Mouse (Mus musculus) E14TG2a.4 (cell line): ENCODE data around the gene Gorab.

Source experiments
- H3K27me3 ChIP-seq: 2 replicates; pipeline ENCODE4 v1.6.1; 2014; ENCODE audit warnings: low read length, control low read depth; ENCODE audit not compliant: insufficient read depth
- H3K36me3 ChIP-seq: 2 replicates; pipeline ENCODE4 v1.6.1; 2014; ENCODE audit warnings: low read length, control low read depth; ENCODE audit not compliant: insufficient read depth
- H3K4me1 ChIP-seq: replicated peaks from 2 replicates; pipeline ENCODE4 v1.6.1; 2014; ENCODE audit warnings: low read depth, low read length, control low read depth
- H3K4me3 ChIP-seq: replicated peaks from 2 replicates; pipeline ENCODE4 v1.5.1; 2014; ENCODE audit warnings: mild to moderate bottlenecking, low read length
- H3K9me3 ChIP-seq: 2 replicates; pipeline ENCODE4 v1.6.1; 2014; ENCODE audit warnings: low read length, control low read depth
- CTCF ChIP-seq: conservative IDR thresholded peaks from 2 replicates; pipeline ENCODE4 v1.5.1; 2014; ENCODE audit warnings: low read length
- NANOG ChIP-seq: IDR thresholded peaks from 2 replicates; pipeline ENCODE4 v1.6.1; 2014; ENCODE audit warnings: borderline replicate concordance, low read length, mixed read lengths
- POU5F1 ChIP-seq: IDR thresholded peaks from 2 replicates; pipeline ENCODE4 v1.6.1; 2014; ENCODE audit warnings: low read length, borderline replicate concordance

Gene Gorab

DNA sequence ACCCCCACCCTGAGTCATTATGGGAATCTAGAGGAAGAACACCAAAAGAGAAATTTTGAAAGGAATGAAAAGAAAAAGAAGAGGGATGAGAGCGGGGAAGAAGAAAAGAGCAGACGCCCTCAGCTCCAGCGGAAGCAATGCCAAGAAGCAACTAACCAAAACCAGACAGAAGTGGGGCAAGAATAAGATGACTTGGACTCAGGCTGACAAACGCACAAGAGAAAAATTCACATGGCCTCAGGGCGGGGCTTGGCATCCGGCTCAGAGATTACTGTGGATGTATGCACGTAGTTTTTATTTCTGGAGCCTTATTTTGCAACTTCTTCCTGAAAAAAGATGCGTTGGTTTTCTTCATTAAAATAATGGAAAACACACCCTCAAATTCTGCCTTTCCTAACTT, 41.3 kb downstream of the Gorab start:
- Histone ChIP-seq H3K4me1 (no peaks in the 10 kb centered on the region), H3K9me3 (no peaks in the 10 kb centered on the region), H3K4me3 (no peak overlapping the region), H3K36me3 (no peaks in the 10 kb centered on the region), H3K27me3 (no peaks in the 10 kb centered on the region)
- TF ChIP-seq NANOG (no peak), CTCF (no peak), POU5F1 (no peak)

DNA sequence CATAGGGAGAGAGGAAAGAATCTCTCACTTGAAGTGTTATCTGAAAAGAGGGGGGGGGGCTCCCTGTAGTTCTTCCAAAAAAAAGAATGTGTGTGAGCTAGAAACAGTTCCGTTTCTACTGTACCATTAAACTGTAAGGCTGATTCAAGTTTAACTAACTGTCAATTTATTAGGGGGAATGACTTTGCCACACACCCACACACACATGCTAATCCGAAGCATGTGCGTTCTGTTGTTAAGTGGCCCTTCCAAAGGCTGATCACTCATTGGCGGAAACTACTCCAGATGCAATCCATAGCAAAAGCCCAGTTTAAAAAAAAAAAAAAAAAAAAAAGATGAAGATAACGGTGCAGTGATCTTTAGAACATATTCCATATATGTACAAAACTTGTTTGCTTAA, 42.1 kb downstream of the Gorab start:
- Histone ChIP-seq H3K27me3 (no peaks in the 10 kb centered on the region), H3K4me3 (no peak overlapping the region), H3K4me1 (no peaks in the 10 kb centered on the region), H3K9me3 (no peaks in the 10 kb centered on the region), H3K36me3 (no peaks in the 10 kb centered on the region)
- TF ChIP-seq POU5F1 = no peak
- no peak for TF ChIP-seq NANOG
- TF ChIP-seq CTCF = no peak

- TF ChIP-seq NANOG = no peak
- no peak for TF ChIP-seq CTCF
- TF ChIP-seq POU5F1 = no peak
These were observed 42.7 kb downstream of the Gorab start for GRCm38 (mm10) chr1:163360796-163361195.

GRCm38 (mm10) chr1:163359521-163359920, 43.9 kb downstream of the Gorab start:
- no peaks in the 10 kb centered on the region for H3K36me3 ChIP-seq
- no peak overlapping the region for H3K4me3 ChIP-seq
- TF ChIP-seq NANOG = no peak
- TF ChIP-seq CTCF = no peak
- TF ChIP-seq POU5F1 = no peak
- H3K27me3 ChIP-seq = no peaks in the 10 kb centered on the region
- H3K9me3 ChIP-seq = no peaks in the 10 kb centered on the region
- no peaks in the 10 kb centered on the region for H3K4me1 ChIP-seq

More at GRCm38 (mm10) chr1:163360796-163361195, 42.7 kb downstream of the Gorab start:
- Histone ChIP-seq H3K4me3 (no peak overlapping the region), H3K27me3 (no peaks in the 10 kb centered on the region), H3K4me1 (no peaks in the 10 kb centered on the region), H3K9me3 (no peaks in the 10 kb centered on the region), H3K36me3 (no peaks in the 10 kb centered on the region)

GRCm38 (mm10) chr1:163358165-163358564, 45.3 kb downstream of the Gorab start:
- no peaks in the 10 kb centered on the region for H3K27me3 ChIP-seq
- no peaks in the 10 kb centered on the region for H3K4me1 ChIP-seq
- no peak overlapping the region for H3K4me3 ChIP-seq

DNA sequence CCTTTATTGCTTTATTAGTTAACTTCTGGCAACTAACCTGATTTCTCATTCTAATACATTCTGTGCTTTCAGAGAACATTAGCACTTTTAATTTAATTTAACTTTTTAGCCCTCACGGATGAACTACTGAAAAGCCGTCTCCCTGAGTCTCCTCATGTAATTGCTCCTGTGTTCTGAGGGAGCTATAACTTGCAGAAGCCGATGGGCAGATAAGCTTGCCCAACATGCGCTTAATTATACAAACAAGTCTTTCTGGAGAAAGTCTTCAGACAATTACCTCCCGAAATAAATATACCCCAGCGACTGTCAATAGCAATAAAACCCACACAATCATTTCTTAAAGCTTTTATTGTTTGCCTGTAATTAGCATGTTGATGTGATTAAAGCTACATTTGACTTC, 45.7 kb downstream of the Gorab start:
- Histone ChIP-seq H3K9me3 (no peaks in the 10 kb centered on the region), H3K36me3 (no peaks in the 10 kb centered on the region), H3K4me1 (no peaks in the 10 kb centered on the region), H3K4me3 (no peak overlapping the region), H3K27me3 (no peaks in the 10 kb centered on the region)
- TF ChIP-seq POU5F1 (no peak), NANOG (no peak), CTCF (no peak)

More at GRCm38 (mm10) chr1:163358165-163358564, 45.3 kb downstream of the Gorab start:
- H3K9me3 ChIP-seq = no peaks in the 10 kb centered on the region
- no peaks in the 10 kb centered on the region for H3K36me3 ChIP-seq
- no peak for TF ChIP-seq POU5F1
- no peak for TF ChIP-seq NANOG
- TF ChIP-seq CTCF = no peak

- no peaks in the 10 kb centered on the region for H3K4me1 ChIP-seq
- no peaks in the 10 kb centered on the region for H3K36me3 ChIP-seq
- no peak for TF ChIP-seq POU5F1
- no peak for TF ChIP-seq CTCF
- TF ChIP-seq NANOG = no peak
- H3K4me3 ChIP-seq = no peak overlapping the region
- H3K27me3 ChIP-seq = no peaks in the 10 kb centered on the region
- H3K9me3 ChIP-seq = no peaks in the 10 kb centered on the region
These were observed 47.3 kb downstream of the Gorab start for GRCm38 (mm10) chr1:163356167-163356566.

GRCm38 (mm10) chr1:163355626-163356156, 47.8 kb downstream of the Gorab start:
- no peaks in the 10 kb centered on the region for H3K27me3 ChIP-seq
- no peaks in the 10 kb centered on the region for H3K9me3 ChIP-seq
- H3K36me3 ChIP-seq = no peaks in the 10 kb centered on the region
- no peaks in the 10 kb centered on the region for H3K4me1 ChIP-seq
- no peak overlapping the region for H3K4me3 ChIP-seq
- TF ChIP-seq NANOG (no peak), POU5F1 (no peak), CTCF (no peak)

GRCm38 (mm10) chr1:163350988-163351387, 52.5 kb downstream of the Gorab start:
- Histone ChIP-seq H3K4me1 (no peaks in the 10 kb centered on the region), H3K4me3 (no peak overlapping the region), H3K9me3 (no peaks in the 10 kb centered on the region), H3K27me3 (no peaks in the 10 kb centered on the region), H3K36me3 (no peaks in the 10 kb centered on the region)
- TF ChIP-seq CTCF = no peak
- TF ChIP-seq POU5F1 = no peak
- no peak for TF ChIP-seq NANOG
